8 mouse cellular contexts compared by ENCODE assay signal in the genomic region with DNA sequence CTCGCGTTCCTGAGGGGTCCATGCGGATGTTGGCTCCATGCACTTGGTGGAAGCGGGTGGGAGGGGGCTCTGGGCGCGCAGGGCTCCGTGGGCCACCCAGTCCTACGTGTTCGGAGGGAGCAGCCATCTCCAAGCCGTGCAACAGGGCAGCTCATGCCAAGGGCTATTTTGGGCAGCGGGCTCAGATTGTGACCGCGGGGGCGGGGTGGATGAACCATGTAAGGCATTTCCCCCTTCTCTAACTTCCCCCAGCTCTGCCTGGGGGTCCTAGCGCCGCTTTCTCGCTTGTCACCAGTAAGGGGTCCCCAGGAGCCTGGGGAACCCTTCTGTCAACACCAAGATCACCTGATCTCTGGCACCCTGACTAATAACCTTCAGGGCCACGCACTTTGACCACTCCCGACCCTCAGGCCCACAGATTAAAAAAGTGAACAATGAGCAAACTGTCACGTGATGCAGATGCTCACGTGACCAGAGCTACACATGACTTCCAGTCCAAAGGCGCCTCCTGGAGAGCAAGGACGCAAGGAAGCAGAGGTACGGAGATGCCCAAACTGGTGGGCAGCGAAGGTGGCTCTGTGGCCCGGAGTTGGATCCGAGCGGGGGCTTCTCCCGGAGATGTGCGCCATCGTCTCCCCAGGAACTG. TPM values are rescaled to one million over a fixed set of nuclear protein-coding genes. Genes with fewer than 3 reads are reported as not detected.
DNase-seq lines count a peak whose midpoint lies in the region; ATAC-seq lines count a peak whose summit lies in the region.

A gene (minus strand): TSS at position 143 of the 646 bp plus-strand sequence.

- no peaks in the 10 kb centered on the region for H3K9me3 ChIP-seq in hindbrain, embryonic 16.5 days (ENCODE audit: control insufficient read depth, low read length)

- peak within 1 kb of the TSS; percentile 69 for H3K4me3 ChIP-seq in hindbrain, embryonic 16.5 days (ENCODE audit: low read length)
- peak within 1 kb of the TSS; percentile 99 for H3K4me3 ChIP-seq in macrophage (ENCODE audit: inconsistent target)

- H3K27me3 ChIP-seq in hindbrain, embryonic 16.5 days (replicated peaks; ENCODE audit: control insufficient read depth, insufficient read depth, low read length): no peaks in the 10 kb centered on the region

- peak within 1 kb of the TSS; percentile 79 for H3K9ac ChIP-seq in hindbrain, embryonic 16.5 days (ENCODE audit: low read depth, low read length)

- under 1% methylated on average over 31 of the region's 31 CpGs for WGBS in hindbrain, embryonic 16.5 days
- under 1% methylated on average over 31 of the region's 31 CpGs for WGBS in macrophage (ENCODE audit: missing documents)

- peak; percentile 70 for ATAC-seq in hindbrain, embryonic 16.5 days

- peak within 1 kb of the TSS; percentile 99 for H3K4me2 ChIP-seq in hindbrain, embryonic 16.5 days (ENCODE audit: low read length)

- peaks cover 17% of the 10 kb centered on the region for H3K4me1 ChIP-seq in hindbrain, embryonic 16.5 days (ENCODE audit: control insufficient read depth, insufficient read depth, low read depth, low read length)

- peaks cover 55% of the 10 kb centered on the region for H3K79me2 ChIP-seq in macrophage (ENCODE audit: inconsistent target)

- DNase-seq in T-cell, adult 2 months (ENCODE audit: low spot score): peak; percentile 85
- DNase-seq in cerebellum, postnatal 36 days: peak; percentile 89 to 94
- DNase-seq in gastrocnemius, adult 18-20 months (ENCODE audit: low spot score): peak; percentile 91
- peak; percentile 87 to 88 for DNase-seq in left cerebral cortex, adult 18-20 months (ENCODE audit: low spot score in 2 of 2)
- peak; percentile 92 for DNase-seq in right cerebral cortex, adult 18-20 months
- DNase-seq in urinary bladder, postnatal 10 days (ENCODE audit: low spot score): peak; percentile 71

- H3K27ac ChIP-seq in hindbrain, embryonic 16.5 days (ENCODE audit: low read depth, low read length): peak within 1 kb of the TSS; percentile 78
- H3K27ac ChIP-seq in macrophage: peak within 1 kb of the TSS; percentile 97

- H3K36me3 ChIP-seq in hindbrain, embryonic 16.5 days (ENCODE audit: control insufficient read depth, insufficient read depth, low read length): peaks cover 4% of the 10 kb centered on the region; the same call in 1 of the 2 replicates
- peaks cover 25% of the 10 kb centered on the region for H3K36me3 ChIP-seq in macrophage (ENCODE audit: inconsistent target)

RNA-seq across cellular contexts. Expression of the gene that starts here (rescaled TPM):
- total RNA-seq in gastrocnemius, adult 18-20 months (2021): 10 to 100 TPM; 37.2 to 41.0 TPM
- polyA plus RNA-seq in hindbrain, embryonic 16.5 days (2015; fragmentation: Nextera tagmentation; extraction: Ambion mirVana): 6.7 and 7.8 TPM in 2 replicates
- 1 to 10 TPM; 3.1 TPM for total RNA-seq in left cerebral cortex, adult 18-20 months (2021)
- total RNA-seq in macrophage (2018; cell fraction: chromatin; rRNA removed): 100 to 1,000 TPM in 1 of 26 experiments, 10 to 100 TPM in 25; 16.9 to 102 (median 59.3) TPM
- total RNA-seq in macrophage (2018; cell fraction: cytosol; rRNA removed): 10 to 100 TPM in 11 of 26 experiments, 1 to 10 TPM in 15; 4.2 to 22.3 (median 8.9) TPM
- total RNA-seq in macrophage (2018; cell fraction: nucleus; rRNA removed): 10 to 100 TPM; 11.4 to 90.2 (median 33.1) TPM
- 3.9 to 17.8 TPM (median 7.7 TPM) in 3 replicates for polyA plus RNA-seq in macrophage (2018)

Comparison
In these comparisons a context has a peak if more than half of its experiments do, and no peak if none do; other contexts are left out.
1. Peak in every context shown above with its lines: DNase-seq, ATAC-seq, H3K4me3 ChIP-seq and H3K27ac ChIP-seq.
2. RNA of the gene that starts here (total RNA-seq): 37.2 to 41.0 TPM in gastrocnemius, adult 18-20 months; 3.1 TPM in left cerebral cortex, adult 18-20 months; every median in the first group is over 4 times any median in the second.